Mouse (Mus musculus) liver, adult 2 months (tissue): ENCODE data around the gene Cplx3.

Experiments
- CTCF ChIP-seq: fragments of 200-500 bp; IDR thresholded peaks from 2 replicates; pipeline ENCODE4 v1.5.1; 2011; ENCODE audit warnings: low read depth, low read length, control low read depth
- POLR2A ChIP-seq: fragments of 200-500 bp; IDR thresholded peaks from 2 replicates; pipeline ENCODE4 v1.6.1; 2011; ENCODE audit warnings: low read length, control low read depth; ENCODE audit not compliant: insufficient read depth; ENCODE audit errors: extremely low read depth

GRCm38 (mm10) chr9:57598851-57599563 is 7.1 kb downstream of the Cplx3 start:
- TF ChIP-seq CTCF (no peak), POLR2A (no peak)
